Mouse (Mus musculus): ENCODE data around the gene Fancd2os.

Fancd2os gene

GRCm38 (mm10) chr6:113604432-113605223 lies 4.1 kb upstream of the Fancd2os start, which contains the start of gene Brk1:
Brk1 (plus strand) TSS chr6:113604772.
- peak; percentile 95 to 96 for DNase-seq

- no peak for DNase-seq
Observed at GRCm38 (mm10) chr6:113603993-113604392, 3.5 kb upstream of the Fancd2os start.

GRCm38 (mm10) chr6:113602821-113603220 lies 2.3 kb upstream of the Fancd2os start:
- DNase-seq = no peak

- DNase-seq = no peak
Observed at GRCm38 (mm10) chr6:113599833-113600232, 682 bp downstream of the Fancd2os start.

- DNase-seq = no peak
Observed at GRCm38 (mm10) chr6:113597945-113598344, 2.6 kb downstream of the Fancd2os start.

GRCm38 (mm10) chr6:113592637-113593036 lies 7.9 kb downstream of the Fancd2os start:
- no peak for DNase-seq

GRCm38 (mm10) chr6:113586466-113587183 lies 13.9 kb downstream of the Fancd2os start:
- peak; percentile 52 to 55 for DNase-seq

GRCm38 (mm10) chr6:113585065-113585464 lies 15.4 kb downstream of the Fancd2os start:
- no peak for DNase-seq

- no peak for DNase-seq
Observed at GRCm38 (mm10) chr6:113583023-113583422, 17.5 kb downstream of the Fancd2os start.

GRCm38 (mm10) chr6:113579306-113579705 lies 21.2 kb downstream of the Fancd2os start:
- DNase-seq = no peak

- no peak for DNase-seq
Observed at GRCm38 (mm10) chr6:113576044-113576443, 24.5 kb downstream of the Fancd2os start.

- no peak for DNase-seq
Observed at GRCm38 (mm10) chr6:113564557-113564956, 36.0 kb downstream of the Fancd2os start.

GRCm38 (mm10) chr6:113559736-113560135 lies 40.8 kb downstream of the Fancd2os start:
- no peak for DNase-seq

All from cerebellum, postnatal 10 days (tissue).